Mouse (Mus musculus) kidney, embryonic 15.5 days (tissue): ENCODE results near the gene Wdhd1. TPM values are rescaled to one million over a fixed set of nuclear protein-coding genes. Genes with fewer than 3 reads are reported as not detected.
A peak's percentile ranks its signal among the peaks of the same experiment; 100 is the strongest.

Source experiments
- ATAC-seq: fragments of 200-750 bp; cut with Nextera tagmentation; replicated peaks from 2 replicates; pipeline ENCODE4 v1.8.0; 2017; ENCODE audit warnings: moderate TSS enrichment; ENCODE audit not compliant: low FRiP score
- H3K27ac ChIP-seq: fragments of 300-500 bp; sonication (generic); 2 replicates; pipeline ENCODE4 v1.5.1; 2015; ENCODE audit warnings: mild to moderate bottlenecking, inconsistent platforms
- H3K27me3 ChIP-seq: fragments of 300-500 bp; sonication (generic); 2 replicates; pipeline ENCODE4 v1.6.1; 2015; ENCODE audit warnings: inconsistent platforms
- H3K36me3 ChIP-seq: fragments of 300-500 bp; sonication (generic); 2 replicates; pipeline ENCODE4 v1.6.1; 2015; ENCODE audit warnings: inconsistent platforms
- H3K4me1 ChIP-seq: fragments of 300-500 bp; sonication (generic); 2 replicates; pipeline ENCODE4 v1.6.1; 2015; ENCODE audit warnings: inconsistent platforms
- H3K4me2 ChIP-seq: fragments of 300-500 bp; sonication (generic); 2 replicates; pipeline ENCODE4 v1.6.1; 2015; ENCODE audit warnings: moderate library complexity, mild to moderate bottlenecking, inconsistent platforms
- H3K4me3 ChIP-seq: fragments of 300-500 bp; sonication (generic); replicated peaks from 2 replicates; pipeline ENCODE4 v1.5.1; 2015; ENCODE audit warnings: mild to moderate bottlenecking, inconsistent platforms
- H3K9ac ChIP-seq: fragments of 300-500 bp; sonication (generic); 2 replicates; pipeline ENCODE4 v1.6.1; 2015; ENCODE audit warnings: mild to moderate bottlenecking, inconsistent platforms
- H3K9me3 ChIP-seq: fragments of 300-500 bp; sonication (generic); replicated peaks from 2 replicates; pipeline ENCODE4 v1.6.1; 2016; ENCODE audit warnings: inconsistent platforms
- WGBS: fragments of 180-500 bp; shearing (Covaris S2); methylation state at CpG from one replicate; pipeline ENCODE4 v1.1.7; 2015; ENCODE audit warnings: mixed read lengths; 5-methylcytosine and 5-hydroxymethylcytosine counted together
- polyA plus RNA-seq: library from polyadenylated mRNA; unstranded; fragments of >200 nt; fragmentation: Nextera tagmentation; extraction: Ambion mirVana; gene quantifications from 2 replicates; pipeline ENCODE4 v1.2.1, GENCODE M21; 2015

Gene Wdhd1
- polyA plus RNA-seq, 1 experiment from 2014 or later, result 32.7 TPM

DNA sequence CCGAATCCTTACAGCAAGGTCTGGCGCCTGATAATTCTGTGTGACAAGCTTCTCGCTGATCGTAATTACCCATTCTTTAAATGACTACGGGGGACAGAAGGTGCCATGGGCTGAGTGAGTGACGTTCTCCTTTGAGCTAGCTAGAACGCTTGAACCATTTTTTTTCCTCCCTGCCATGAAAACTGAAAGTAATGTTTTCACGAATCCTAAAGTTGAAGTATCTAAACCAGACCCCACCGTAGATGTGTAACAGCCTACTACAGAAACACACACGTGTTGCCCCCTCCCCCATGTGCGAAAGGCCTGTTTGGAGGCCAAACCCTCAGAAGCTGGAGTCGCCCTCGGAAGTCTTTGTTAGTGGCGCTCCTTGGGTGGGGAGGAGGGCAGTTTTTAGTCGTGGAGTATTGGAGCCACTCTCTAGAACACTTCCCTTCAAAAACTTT is 22.2 kb upstream of the Wdhd1 start:
- WGBS, result 0% methylated on average over 15 of the region's 15 CpGs
- Histone ChIP-seq H3K36me3 (peaks cover 16% of the 10 kb centered on the region; the same call in 1 of the 2 replicates), H3K9me3 (no peaks in the 10 kb centered on the region), H3K4me3 (peak overlapping the region; percentile 85), H3K9ac (peak overlapping the region; percentile 99), H3K27me3 (no peaks in the 10 kb centered on the region), H3K4me1 (peaks cover 31% of the 10 kb centered on the region), H3K27ac (peak overlapping the region; percentile 99), H3K4me2 (peak overlapping the region; percentile 77)
- ATAC-seq, result peak; percentile 49

- Histone ChIP-seq H3K36me3 (peaks cover 16% of the 10 kb centered on the region; the same call in 1 of the 2 replicates), H3K4me2 (peak overlapping the region; percentile 77), H3K4me1 (peaks cover 31% of the 10 kb centered on the region), H3K4me3 (peak overlapping the region; percentile 85), H3K9me3 (no peaks in the 10 kb centered on the region), H3K27me3 (no peaks in the 10 kb centered on the region), H3K27ac (peak overlapping the region; percentile 99), H3K9ac (peak overlapping the region; percentile 99)
- ATAC-seq, result peak; percentile 84
- WGBS, result 1% methylated on average over 28 of the region's 38 CpGs
Observed at GRCm38 (mm10) chr14:47298408-47298792, 21.7 kb upstream of the Wdhd1 start.

DNA sequence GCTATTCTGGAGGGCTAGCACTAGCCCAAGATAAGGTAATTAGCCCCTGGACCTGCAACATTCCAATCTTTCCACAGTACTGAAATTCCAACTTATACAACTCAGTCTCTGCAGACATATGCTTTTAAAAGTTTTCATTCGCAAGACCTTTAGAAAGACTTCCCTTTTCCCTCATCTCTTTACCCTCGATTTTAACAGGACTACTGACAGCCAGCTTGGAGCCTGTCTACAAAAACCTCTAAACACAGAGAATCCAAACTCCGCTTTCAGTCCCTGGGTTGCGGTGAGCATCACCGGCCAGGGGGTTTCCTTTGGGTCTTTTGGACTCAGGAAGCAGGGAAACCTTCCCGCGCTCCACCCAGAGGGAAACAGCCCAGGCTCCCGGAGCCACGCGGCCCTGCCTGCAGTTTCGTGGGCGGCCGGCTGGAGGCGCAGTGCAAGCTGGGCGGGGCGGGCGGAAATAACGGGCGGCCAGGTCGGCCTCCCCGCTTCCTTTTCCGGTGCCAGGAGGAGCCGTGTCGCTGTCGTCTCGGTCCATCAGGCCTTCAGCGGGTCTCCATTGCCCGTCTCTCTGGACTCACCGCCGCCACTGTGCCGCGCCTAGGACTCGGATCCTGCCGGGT is 21.2 kb upstream of the Wdhd1 start, which contains the start of gene Mapk1ip1l:
Gene Mapk1ip1l, plus strand, starts transcription at position 482 of the 623 bp plus-strand sequence.
- Histone ChIP-seq H3K36me3 (peaks cover 12% of the 10 kb centered on the region; the same call in 1 of the 2 replicates), H3K27ac (peak within 1 kb of the TSS; percentile 99), H3K27me3 (no peaks in the 10 kb centered on the region), H3K9me3 (no peaks in the 10 kb centered on the region), H3K4me1 (peaks cover 28% of the 10 kb centered on the region), H3K4me2 (peak within 1 kb of the TSS; percentile 77), H3K4me3 (peak within 1 kb of the TSS; percentile 85), H3K9ac (peak within 1 kb of the TSS; percentile 99)
- under 1% methylated on average over 34 of the region's 34 CpGs for WGBS
- peak; percentile 93 for ATAC-seq

DNA sequence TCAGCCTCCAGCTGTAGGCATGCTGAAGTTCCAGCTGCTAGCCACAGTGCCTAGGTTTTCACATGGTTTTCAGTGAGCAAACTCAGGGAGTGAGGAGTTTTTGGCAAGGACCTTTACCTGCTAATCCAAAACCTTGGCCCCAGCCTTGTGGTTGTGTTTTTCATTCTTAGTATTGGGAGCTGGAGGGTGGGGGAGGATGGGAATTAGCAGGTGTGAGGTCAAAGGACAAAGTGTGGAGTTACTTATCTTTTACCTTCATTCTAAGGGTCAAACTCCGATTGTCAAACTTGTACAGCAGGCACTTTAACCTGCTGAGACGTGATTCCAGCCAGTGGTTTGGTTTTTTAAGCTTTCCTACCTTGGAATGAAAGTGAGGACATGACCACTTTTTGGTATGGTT is 19.6 kb upstream of the Wdhd1 start:
- no peak overlapping the region for H3K4me3 ChIP-seq
- no peak overlapping the region for H3K4me2 ChIP-seq
- no peak overlapping the region for H3K27ac ChIP-seq
- H3K4me1 ChIP-seq, result peaks cover 24% of the 10 kb centered on the region
- peaks cover 5% of the 10 kb centered on the region; the same call in 1 of the 2 replicates for H3K36me3 ChIP-seq
- no peaks in the 10 kb centered on the region for H3K9me3 ChIP-seq
- no peaks in the 10 kb centered on the region for H3K27me3 ChIP-seq
- no peak for ATAC-seq
- 45% methylated on average over 2 of the region's 2 CpGs for WGBS
- H3K9ac ChIP-seq, result no peak overlapping the region

DNA sequence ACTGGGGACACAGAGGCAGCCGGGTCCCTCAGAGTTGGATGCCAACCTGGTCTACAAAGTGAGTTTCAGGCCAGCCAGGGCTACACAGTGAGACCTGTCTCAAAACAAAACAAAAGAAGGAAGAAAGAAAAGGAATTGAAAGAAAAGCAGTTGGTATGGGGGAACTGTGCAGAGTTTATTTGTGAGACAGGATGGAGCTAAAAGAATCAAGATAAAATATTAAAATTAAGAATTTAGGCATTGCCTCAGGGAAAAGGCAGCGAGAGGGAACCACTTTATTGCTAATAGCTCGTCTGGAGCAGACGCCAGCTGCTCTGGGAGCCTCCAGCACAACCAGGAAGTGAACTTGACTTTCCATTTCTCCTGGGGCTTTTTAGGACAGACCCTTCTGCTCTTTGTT is 17.5 kb upstream of the Wdhd1 start:
- Histone ChIP-seq H3K27ac (no peak overlapping the region), H3K4me2 (no peak overlapping the region), H3K27me3 (no peaks in the 10 kb centered on the region), H3K36me3 (peaks cover 14% of the 10 kb centered on the region), H3K4me1 (peaks cover 6% of the 10 kb centered on the region), H3K9me3 (no peaks in the 10 kb centered on the region), H3K9ac (no peak overlapping the region), H3K4me3 (no peak overlapping the region)
- ATAC-seq, result no peak
- 43% methylated on average over 4 of the region's 4 CpGs for WGBS

- no peak for ATAC-seq
- 56% methylated on average over 1 of the region's 1 CpGs for WGBS
Observed at GRCm38 (mm10) chr14:47291772-47292171, 15.1 kb upstream of the Wdhd1 start.

GRCm38 (mm10) chr14:47287021-47287420 is 10.4 kb upstream of the Wdhd1 start:
- Histone ChIP-seq H3K4me1 (no peaks in the 10 kb centered on the region), H3K27me3 (no peaks in the 10 kb centered on the region), H3K9ac (no peak overlapping the region), H3K27ac (no peak overlapping the region), H3K9me3 (no peaks in the 10 kb centered on the region), H3K4me2 (no peak overlapping the region), H3K36me3 (peaks cover 14% of the 10 kb centered on the region), H3K4me3 (no peak overlapping the region)
- 88% methylated on average over 4 of the region's 5 CpGs for WGBS
- ATAC-seq, result no peak

More at GRCm38 (mm10) chr14:47291772-47292171, 15.1 kb upstream of the Wdhd1 start:
- Histone ChIP-seq H3K4me1 (no peaks in the 10 kb centered on the region), H3K27me3 (no peaks in the 10 kb centered on the region), H3K9ac (no peak overlapping the region), H3K27ac (no peak overlapping the region), H3K36me3 (peaks cover 14% of the 10 kb centered on the region), H3K4me2 (no peak overlapping the region), H3K9me3 (no peaks in the 10 kb centered on the region), H3K4me3 (no peak overlapping the region)

DNA sequence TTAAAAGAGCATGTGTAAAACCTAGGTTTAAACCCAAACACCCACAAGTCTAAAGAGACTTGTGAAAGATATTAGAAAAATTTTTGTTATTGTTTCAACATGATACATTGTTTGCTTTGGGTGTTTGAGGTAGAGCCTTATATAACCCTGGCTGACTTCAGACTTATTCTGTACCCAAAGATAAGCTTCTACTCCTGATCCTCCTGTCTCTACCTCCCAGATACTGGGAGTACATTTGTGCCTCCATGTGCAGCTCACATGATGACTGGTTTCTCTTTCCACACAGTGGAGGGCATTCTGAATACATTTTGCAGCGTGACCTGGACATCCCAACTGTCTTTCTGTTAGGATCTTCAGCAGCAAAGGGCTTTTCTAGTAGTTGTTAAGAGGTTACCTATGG is 9.6 kb upstream of the Wdhd1 start:
- ATAC-seq, result no peak
- WGBS, result 93% methylated on average over 1 of the region's 1 CpGs

GRCm38 (mm10) chr14:47285271-47285670 is 8.6 kb upstream of the Wdhd1 start:
- Histone ChIP-seq H3K36me3 (peaks cover 12% of the 10 kb centered on the region), H3K9ac (no peak overlapping the region), H3K9me3 (no peaks in the 10 kb centered on the region), H3K4me3 (no peak overlapping the region), H3K4me1 (no peaks in the 10 kb centered on the region), H3K27me3 (no peaks in the 10 kb centered on the region), H3K27ac (no peak overlapping the region), H3K4me2 (no peak overlapping the region)
- WGBS, result 92% methylated on average over 2 of the region's 2 CpGs
- ATAC-seq, result no peak

More for the DNA sequence above, 9.6 kb upstream of the Wdhd1 start:
- no peak overlapping the region for H3K4me3 ChIP-seq
- H3K9ac ChIP-seq, result no peak overlapping the region
- no peaks in the 10 kb centered on the region for H3K4me1 ChIP-seq
- H3K9me3 ChIP-seq, result no peaks in the 10 kb centered on the region
- H3K4me2 ChIP-seq, result no peak overlapping the region
- no peak overlapping the region for H3K27ac ChIP-seq
- H3K36me3 ChIP-seq, result peaks cover 15% of the 10 kb centered on the region
- H3K27me3 ChIP-seq, result no peaks in the 10 kb centered on the region

DNA sequence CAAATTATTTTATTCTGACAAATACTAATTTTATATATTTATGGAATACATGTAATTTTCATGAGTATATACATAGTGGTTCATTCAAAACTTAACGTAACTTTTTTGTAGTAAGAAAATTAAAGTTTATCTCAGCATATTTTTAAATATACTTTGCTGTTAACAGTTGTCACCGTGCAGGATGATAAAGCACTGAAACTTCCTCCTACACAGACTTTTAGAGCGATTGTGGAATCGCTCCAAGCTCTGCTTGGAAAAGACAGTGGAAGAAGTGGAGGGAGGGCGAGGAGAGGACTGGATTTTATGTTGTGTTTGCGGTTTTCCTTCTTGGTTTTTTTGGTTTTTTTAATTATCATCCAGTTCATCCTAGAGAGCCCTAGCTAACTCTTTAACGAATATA is 6.9 kb upstream of the Wdhd1 start:
- Histone ChIP-seq H3K4me1 (no peaks in the 10 kb centered on the region), H3K27ac (no peak overlapping the region), H3K4me3 (no peak overlapping the region), H3K9me3 (no peaks in the 10 kb centered on the region), H3K4me2 (no peak overlapping the region), H3K36me3 (0 out of 2 replicates have a peak, but pooled peaks cover 11% of the 10 kb centered on the region), H3K9ac (no peak overlapping the region), H3K27me3 (no peaks in the 10 kb centered on the region)
- ATAC-seq, result no peak
- 52% methylated on average over 7 of the region's 7 CpGs for WGBS

DNA sequence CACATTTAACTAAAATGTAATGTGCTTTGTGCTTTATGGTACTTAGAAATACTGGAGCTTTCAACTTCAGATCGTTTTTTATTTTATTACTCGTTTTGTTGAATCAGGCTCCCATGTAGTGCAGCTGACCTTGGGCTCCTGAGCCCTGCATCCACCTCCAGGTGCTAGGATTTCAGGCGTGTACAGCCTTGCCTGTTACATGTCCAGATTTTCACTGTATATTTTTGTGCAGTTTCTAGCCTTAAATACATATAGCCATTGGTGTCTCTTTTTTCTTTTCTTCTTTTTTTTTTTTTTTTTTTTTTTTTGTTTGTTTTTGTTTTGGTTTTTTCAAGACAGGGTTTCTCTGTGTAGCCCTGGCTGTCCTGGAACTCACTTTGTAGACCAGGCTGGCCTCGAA is 4.9 kb upstream of the Wdhd1 start:
- H3K4me3 ChIP-seq, result no peak overlapping the region
- WGBS, result 91% methylated on average over 4 of the region's 4 CpGs
- H3K4me1 ChIP-seq, result peaks cover 5% of the 10 kb centered on the region

DNA sequence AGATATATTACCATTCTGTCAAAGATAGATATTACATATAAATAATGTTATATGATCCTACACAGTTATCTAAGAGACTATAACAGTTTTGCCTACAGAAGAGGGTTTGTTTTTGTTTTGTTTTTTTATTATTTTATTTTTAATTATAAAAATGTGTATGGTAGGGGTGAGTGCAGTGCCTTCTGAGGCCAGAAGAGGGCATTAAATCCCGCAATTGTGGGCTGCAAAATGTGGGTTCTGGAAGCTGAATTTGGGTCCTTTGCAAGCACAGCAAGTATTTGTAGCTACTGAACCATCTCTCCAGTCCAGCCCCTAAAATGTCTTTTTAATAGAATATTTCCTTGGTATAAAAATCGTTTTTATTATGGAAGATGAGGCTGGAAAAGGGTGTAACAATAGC is 2.4 kb upstream of the Wdhd1 start:
- H3K27ac ChIP-seq, result no peak overlapping the region
- no peak overlapping the region for H3K4me2 ChIP-seq
- H3K4me3 ChIP-seq, result no peak overlapping the region
- no peaks in the 10 kb centered on the region for H3K27me3 ChIP-seq
- no peaks in the 10 kb centered on the region for H3K9me3 ChIP-seq
- 84% methylated on average over 2 of the region's 2 CpGs for WGBS
- H3K36me3 ChIP-seq, result 0 out of 2 replicates have a peak, but pooled peaks cover 11% of the 10 kb centered on the region
- no peak for ATAC-seq
- peaks cover 10% of the 10 kb centered on the region for H3K4me1 ChIP-seq
- no peak overlapping the region for H3K9ac ChIP-seq

More for the DNA sequence above, 4.9 kb upstream of the Wdhd1 start:
- Histone ChIP-seq H3K27ac (no peak overlapping the region), H3K27me3 (no peaks in the 10 kb centered on the region), H3K9me3 (no peaks in the 10 kb centered on the region), H3K4me2 (no peak overlapping the region), H3K9ac (no peak overlapping the region), H3K36me3 (0 out of 2 replicates have a peak, but pooled peaks cover 11% of the 10 kb centered on the region)
- ATAC-seq, result no peak
